ENCODE assay signal across 24 mouse cellular contexts in the genomic region with DNA sequence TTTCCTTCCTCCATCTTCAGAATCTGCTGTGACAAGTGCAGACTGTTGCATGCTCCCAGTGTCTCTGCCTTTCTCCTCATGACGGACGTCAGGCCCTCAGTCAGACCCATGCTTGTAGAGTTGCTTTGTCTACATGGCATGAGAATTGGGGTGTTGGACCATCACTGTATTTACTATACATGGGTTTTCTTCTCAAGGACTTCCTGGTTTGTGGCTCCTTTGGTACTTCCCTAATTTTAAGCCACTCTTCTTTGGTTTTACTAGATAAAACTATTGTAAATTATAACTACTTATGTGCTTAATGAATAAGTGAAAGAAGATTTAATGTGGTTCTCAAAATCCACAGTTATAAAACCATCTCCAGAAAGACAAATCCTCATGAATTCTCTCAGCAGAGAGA.
DNase-seq lines count a peak whose midpoint lies in the region; ATAC-seq lines count a peak whose summit lies in the region.
"Had no signal": no experiment of that assay in that cellular context is flagged by ENCODE, and none has a peak within 500 bp of the region (broad histone marks: within the 10 kb centered on the region; RNA-seq: fewer than 3 reads in every experiment).

No protein-coding gene starts in this region.

- no peak overlapping the region for H3K4me3 ChIP-seq in forebrain, embryonic 13.5 days
- no peak overlapping the region for H3K4me3 ChIP-seq in forebrain, embryonic 11.5 days (ENCODE audit: low read depth, low read length)
- H3K4me3 ChIP-seq: embryonic facial prominence, embryonic 10.5 days; embryonic facial prominence, embryonic 12.5 days; forebrain, embryonic 12.5 days; forebrain, embryonic 15.5 days had no signal

- no peak for ATAC-seq in forebrain, embryonic 13.5 days
- no peak for ATAC-seq in forebrain, embryonic 11.5 days (replicated peaks; ENCODE audit: low FRiP score)
- ATAC-seq in common myeloid progenitor, adult 5-6 weeks (replicated peaks; ENCODE audit: low read depth, poor library complexity, severe bottlenecking): peak; percentile 79
- ATAC-seq: activated CD4-positive, CD25-positive, alpha-beta regulatory T cell, adult 4 months; CD4-positive, CD25-positive, alpha-beta regulatory T cell, adult 4 months; forebrain, embryonic 15.5 days; forebrain, postnatal 0 days; Patski had no signal

- no peak for DNase-seq in forebrain, embryonic 11.5 days (ENCODE audit: low spot score)
- DNase-seq in heart, adult 11 months: no peak
- DNase-seq in left cerebral cortex, postnatal 36 days (ENCODE audit: low spot score in 2 of 2): no peak
- DNase-seq: adrenal gland, adult 8-10 months; adrenal gland, postnatal 14 days; adrenal gland, postnatal 36 days; B cell, adult 2 months; cerebellum, adult 11-12 months; cerebellum, adult 8-10 months; cerebellum, adult 9-11 months; cerebellum, postnatal 14 days; cerebellum, postnatal 36 days; forebrain, postnatal 0 days had no signal

- H3K9ac ChIP-seq in forebrain, embryonic 13.5 days: no peak overlapping the region
- H3K9ac ChIP-seq in forebrain, embryonic 11.5 days (ENCODE audit: low read length): no peak overlapping the region
- H3K9ac ChIP-seq: embryonic facial prominence, embryonic 12.5 days; forebrain, embryonic 12.5 days; forebrain, embryonic 15.5 days; forebrain, postnatal 0 days had no signal

- intact Hi-C loops in left cerebral cortex, postnatal 36 days (cut with DNase I): loop anchor here (10.0 kb wide), 2 partner anchors 129 to 481 kb away; no protein-coding TSS in a partner anchor

- H3K27me3 ChIP-seq in forebrain, embryonic 13.5 days: no peaks in the 10 kb centered on the region
- no peaks in the 10 kb centered on the region for H3K27me3 ChIP-seq in forebrain, embryonic 11.5 days (ENCODE audit: control insufficient read depth, insufficient read depth, low read length)
- H3K27me3 ChIP-seq: CH12.LX; embryonic facial prominence, embryonic 12.5 days; forebrain, embryonic 12.5 days; forebrain, embryonic 15.5 days; Patski had no signal

- peaks cover 21% of the 10 kb centered on the region for H3K4me1 ChIP-seq in forebrain, embryonic 13.5 days
- no peaks in the 10 kb centered on the region for H3K4me1 ChIP-seq in forebrain, embryonic 11.5 days (replicated peaks; ENCODE audit: control insufficient read depth, insufficient read depth, low read length)
- H3K4me1 ChIP-seq: embryonic facial prominence, embryonic 10.5 days had no signal

- 85% methylated on average over 2 of the region's 2 CpGs for WGBS in forebrain, embryonic 13.5 days
- 89% methylated on average over 2 of the region's 2 CpGs for WGBS in forebrain, embryonic 11.5 days

- peaks cover 35% of the 10 kb centered on the region for H3K36me3 ChIP-seq in forebrain, embryonic 13.5 days (ENCODE audit: poor library complexity, severe bottlenecking)
- H3K36me3 ChIP-seq in forebrain, embryonic 11.5 days (ENCODE audit: control insufficient read depth, insufficient read depth, low read length): no peaks in the 10 kb centered on the region

- no peak overlapping the region for H3K4me2 ChIP-seq in forebrain, embryonic 13.5 days
- no peak overlapping the region for H3K4me2 ChIP-seq in forebrain, embryonic 11.5 days (ENCODE audit: low read depth, low read length, severe bottlenecking)
- H3K4me2 ChIP-seq: embryonic facial prominence, embryonic 12.5 days; forebrain, embryonic 12.5 days; forebrain, embryonic 15.5 days had no signal

- peak overlapping the region; percentile 2; the same call in 1 of the 2 replicates for H3K27ac ChIP-seq in forebrain, embryonic 13.5 days
- H3K27ac ChIP-seq in forebrain, embryonic 11.5 days (ENCODE audit: low read depth, low read length): no peak overlapping the region
- H3K27ac ChIP-seq: embryonic facial prominence, embryonic 10.5 days; embryonic facial prominence, embryonic 12.5 days; forebrain, embryonic 12.5 days; forebrain, embryonic 15.5 days had no signal

- H3K9me3 ChIP-seq in forebrain, embryonic 13.5 days (replicated peaks): no peaks in the 10 kb centered on the region
- H3K9me3 ChIP-seq in forebrain, embryonic 11.5 days (ENCODE audit: control insufficient read depth, low read length): no peaks in the 10 kb centered on the region
- H3K9me3 ChIP-seq: embryonic facial prominence, embryonic 10.5 days; embryonic facial prominence, embryonic 12.5 days; forebrain, embryonic 12.5 days; forebrain, embryonic 15.5 days; G1E had no signal
